Mouse (Mus musculus) erythroblast, embryonic 14.5 days (primary cell): ENCODE results near the gene Rassf8. TPM values are rescaled to one million over a fixed set of nuclear protein-coding genes. Genes with fewer than 3 reads are reported as not detected.

Source experiments
- H3K27me3 ChIP-seq: 2 replicates; pipeline ENCODE4 v1.6.1; 2012; ENCODE audit warnings: inconsistent platforms; ENCODE audit not compliant: control insufficient read depth
- H3K36me3 ChIP-seq: 2 replicates; pipeline ENCODE4 v1.6.1; 2012; ENCODE audit warnings: mild to moderate bottlenecking, inconsistent platforms; ENCODE audit not compliant: control insufficient read depth
- H3K4me1 ChIP-seq: 2 replicates; pipeline ENCODE4 v1.6.1; 2012; ENCODE audit warnings: inconsistent platforms; ENCODE audit not compliant: control insufficient read depth
- H3K4me3 ChIP-seq: replicated peaks from 2 replicates; pipeline ENCODE3; 2012; ENCODE audit warnings: moderate library complexity, mild to moderate bottlenecking, inconsistent platforms
- H3K9me3 ChIP-seq: 2 replicates; pipeline ENCODE4 v1.6.1; 2012; ENCODE audit warnings: low read length, inconsistent platforms, mixed read lengths; ENCODE audit not compliant: control insufficient read depth
- GATA1 ChIP-seq: IDR thresholded peaks from 2 replicates; pipeline ENCODE4 v1.6.1; 2012; ENCODE audit warnings: low read length, inconsistent platforms, mixed read lengths
- TAL1 ChIP-seq: IDR thresholded peaks from 3 replicates; pipeline ENCODE4 v1.6.1; 2012; ENCODE audit warnings: low read length, inconsistent platforms, mixed read lengths
- polyA plus RNA-seq: library from polyadenylated mRNA; stranded (reverse); fragments of >175 nt; gene quantifications from 2 replicates; pipeline ENCODE4 v1.2.3, GENCODE M21; 2012

Gene Rassf8
- polyA plus RNA-seq, 1 experiment, result not detected

GRCm38 (mm10) chr6:145758685-145759084 lies 12.1 kb downstream of the Rassf8 start:
- Histone ChIP-seq H3K9me3 (no peaks in the 10 kb centered on the region), H3K27me3 (no peaks in the 10 kb centered on the region), H3K4me3 (no peak overlapping the region), H3K4me1 (no peaks in the 10 kb centered on the region; the same call in 1 of the 2 replicates), H3K36me3 (no peaks in the 10 kb centered on the region)
- TF ChIP-seq TAL1 (no peak), GATA1 (no peak)

DNA sequence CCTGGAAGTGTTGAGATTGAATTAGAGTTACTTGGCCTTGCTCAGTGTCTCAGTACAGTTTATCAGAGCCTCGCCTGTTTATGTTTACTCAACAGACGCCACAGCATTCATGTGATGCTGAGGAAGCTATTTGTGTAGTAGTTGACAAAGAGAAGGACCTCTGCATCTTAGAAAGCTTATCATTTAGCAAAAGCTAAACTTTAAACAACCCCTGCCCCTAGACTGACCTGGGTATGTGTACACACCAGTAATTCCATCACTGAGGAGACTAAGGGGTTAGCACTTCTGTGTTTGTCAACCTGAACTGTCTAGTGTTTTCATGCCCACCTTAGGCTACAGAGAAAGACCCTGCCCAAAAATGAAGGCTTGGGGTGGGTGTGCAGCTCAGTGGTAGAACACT lies 12.9 kb downstream of the Rassf8 start:
- H3K36me3 ChIP-seq, result no peaks in the 10 kb centered on the region
- no peaks in the 10 kb centered on the region for H3K27me3 ChIP-seq
- no peaks in the 10 kb centered on the region; the same call in 1 of the 2 replicates for H3K4me1 ChIP-seq
- no peaks in the 10 kb centered on the region for H3K9me3 ChIP-seq
- no peak for TF ChIP-seq GATA1
- TF ChIP-seq TAL1, result no peak
- no peak overlapping the region for H3K4me3 ChIP-seq

- Histone ChIP-seq H3K9me3 (no peaks in the 10 kb centered on the region), H3K36me3 (no peaks in the 10 kb centered on the region), H3K27me3 (no peaks in the 10 kb centered on the region), H3K4me3 (no peak overlapping the region), H3K4me1 (no peaks in the 10 kb centered on the region; the same call in 1 of the 2 replicates)
- TF ChIP-seq TAL1, result no peak
- TF ChIP-seq GATA1, result no peak
Observed at GRCm38 (mm10) chr6:145760246-145761016, 13.9 kb downstream of the Rassf8 start.

DNA sequence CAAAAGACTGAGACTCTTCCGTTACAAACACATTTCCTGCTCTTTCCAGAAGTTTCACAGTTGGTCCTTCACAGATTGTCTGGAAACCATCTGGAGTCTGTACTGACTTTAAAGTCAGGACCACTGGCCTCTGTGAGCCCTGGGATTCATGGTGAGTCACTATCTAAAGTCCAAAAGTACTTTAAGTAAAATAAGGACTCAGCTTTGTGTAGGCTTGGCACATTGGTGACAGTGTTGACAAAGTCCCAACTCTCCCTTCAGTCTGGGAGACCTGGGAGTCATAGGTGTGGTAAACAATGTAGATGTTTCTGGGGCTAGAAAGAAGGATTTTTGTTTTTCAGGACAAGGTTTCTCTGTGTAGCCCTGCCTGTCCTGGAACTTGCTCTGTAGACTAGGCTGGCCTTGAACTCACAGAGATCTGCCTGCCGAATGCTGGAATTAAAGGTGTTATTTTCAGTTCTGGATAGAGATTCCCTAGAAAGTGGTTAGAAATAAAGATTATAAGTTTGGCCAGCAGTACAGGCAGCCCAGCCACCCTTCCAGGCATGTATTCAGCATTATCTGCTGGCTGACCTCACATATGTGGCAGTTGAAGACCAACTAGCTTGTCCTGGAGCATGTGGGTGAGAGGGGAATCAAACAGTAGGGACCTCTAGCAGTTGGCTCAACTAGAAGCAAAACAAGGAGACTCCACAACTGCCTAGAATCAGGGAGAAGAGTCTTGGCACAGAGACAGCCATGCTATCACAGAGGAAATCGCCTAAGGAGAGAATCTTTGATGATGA lies 14.8 kb downstream of the Rassf8 start:
- TF ChIP-seq TAL1, result no peak
- TF ChIP-seq GATA1, result no peak
- Histone ChIP-seq H3K9me3 (no peaks in the 10 kb centered on the region), H3K4me1 (no peaks in the 10 kb centered on the region; the same call in 1 of the 2 replicates)

GRCm38 (mm10) chr6:145762016-145762415 lies 15.5 kb downstream of the Rassf8 start:
- no peaks in the 10 kb centered on the region for H3K27me3 ChIP-seq
- no peaks in the 10 kb centered on the region for H3K36me3 ChIP-seq
- no peak overlapping the region for H3K4me3 ChIP-seq
- no peaks in the 10 kb centered on the region for H3K9me3 ChIP-seq
- no peak for TF ChIP-seq TAL1
- TF ChIP-seq GATA1, result no peak
- H3K4me1 ChIP-seq, result no peaks in the 10 kb centered on the region; the same call in 1 of the 2 replicates

More for the DNA sequence above, 14.8 kb downstream of the Rassf8 start:
- Histone ChIP-seq H3K36me3 (no peaks in the 10 kb centered on the region), H3K4me3 (no peak overlapping the region), H3K27me3 (no peaks in the 10 kb centered on the region)

DNA sequence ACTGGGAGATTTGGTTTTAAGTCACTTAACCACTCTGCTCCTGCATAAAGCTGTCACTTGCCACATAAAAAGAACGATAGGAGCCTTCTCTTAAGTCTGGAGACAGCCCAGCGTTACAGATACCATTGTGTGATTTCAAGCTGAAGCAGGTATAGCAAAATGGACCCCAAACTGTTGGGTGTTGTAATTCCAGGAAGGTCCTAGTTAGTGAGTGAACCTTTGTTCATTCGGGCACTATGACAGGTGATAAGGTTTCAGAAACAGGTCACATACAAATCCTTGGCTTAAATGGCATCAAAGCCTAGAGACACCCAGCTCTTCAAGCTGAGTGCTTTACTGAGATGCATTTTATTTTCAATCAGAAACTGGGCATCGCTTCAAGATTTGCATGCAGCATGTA lies 16.5 kb downstream of the Rassf8 start:
- Histone ChIP-seq H3K27me3 (no peaks in the 10 kb centered on the region), H3K9me3 (no peaks in the 10 kb centered on the region), H3K36me3 (no peaks in the 10 kb centered on the region), H3K4me3 (no peak overlapping the region), H3K4me1 (no peaks in the 10 kb centered on the region; the same call in 1 of the 2 replicates)
- no peak for TF ChIP-seq TAL1

GRCm38 (mm10) chr6:145765011-145765410 lies 18.5 kb downstream of the Rassf8 start:
- TF ChIP-seq GATA1 (no peak), TAL1 (no peak)
- no peaks in the 10 kb centered on the region for H3K27me3 ChIP-seq
- H3K4me3 ChIP-seq, result no peak overlapping the region
- H3K4me1 ChIP-seq, result no peaks in the 10 kb centered on the region
- H3K9me3 ChIP-seq, result no peaks in the 10 kb centered on the region
- H3K36me3 ChIP-seq, result no peaks in the 10 kb centered on the region

- no peak for TF ChIP-seq TAL1
- TF ChIP-seq GATA1, result no peak
- H3K27me3 ChIP-seq, result no peaks in the 10 kb centered on the region
- H3K4me1 ChIP-seq, result no peaks in the 10 kb centered on the region
- H3K4me3 ChIP-seq, result no peak overlapping the region
- no peaks in the 10 kb centered on the region for H3K36me3 ChIP-seq
- H3K9me3 ChIP-seq, result no peaks in the 10 kb centered on the region
Observed at GRCm38 (mm10) chr6:145766971-145767370, 20.4 kb downstream of the Rassf8 start.

DNA sequence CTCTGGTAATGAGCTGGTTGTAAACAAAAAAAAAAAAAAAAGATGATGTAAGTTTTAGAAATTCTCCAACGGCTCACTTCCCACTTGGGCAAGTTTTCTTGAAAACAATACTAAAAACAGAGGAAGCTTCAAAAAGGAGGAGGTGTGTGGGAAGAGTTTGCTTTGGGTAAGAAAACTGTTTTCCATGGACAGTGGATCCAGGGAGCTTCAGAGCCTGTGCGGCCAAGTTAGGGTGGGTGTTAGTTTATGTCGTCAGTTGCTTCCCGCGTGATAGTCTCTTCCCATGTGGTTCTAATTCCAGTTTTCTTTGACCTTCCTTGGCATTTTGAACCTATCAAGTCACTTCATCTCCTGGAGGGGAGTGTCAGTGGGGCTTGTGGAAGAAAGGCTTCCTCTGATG lies 21.1 kb downstream of the Rassf8 start:
- H3K4me1 ChIP-seq, result no peaks in the 10 kb centered on the region
- H3K9me3 ChIP-seq, result no peaks in the 10 kb centered on the region
- H3K27me3 ChIP-seq, result no peaks in the 10 kb centered on the region
- H3K36me3 ChIP-seq, result no peaks in the 10 kb centered on the region
- H3K4me3 ChIP-seq, result no peak overlapping the region
- TF ChIP-seq TAL1 (no peak), GATA1 (no peak)
